Mouse (Mus musculus) G1E (cell line): ENCODE results near the gene Nxpe2.
A peak's percentile ranks its signal among the peaks of the same experiment; 100 is the strongest.

Experiments used
- CTCF ChIP-seq: IDR thresholded peaks from 2 replicates; pipeline ENCODE4 v1.5.1; 2012; ENCODE audit warnings: low read depth, low read length, inconsistent platforms, mixed read lengths
- POLR2AphosphoS5 ChIP-seq: IDR thresholded peaks from 2 replicates; pipeline ENCODE4 v1.6.1; 2012; ENCODE audit warnings: low read depth, low read length, inconsistent platforms; ENCODE audit not compliant: insufficient replicate concordance
- TAL1 ChIP-seq: conservative IDR thresholded peaks from 2 replicates; pipeline ENCODE4 v1.6.1; 2012; ENCODE audit warnings: low read depth, low read length, inconsistent platforms, mixed read lengths

GRCm38 (mm10) chr9:48361815-48362631 lies 8.8 kb upstream of the Nxpe2 start:
- no peak for TF ChIP-seq CTCF
- peak; percentile 70; the same call in 1 of the 2 replicates for TF ChIP-seq POLR2AphosphoS5
- peak; percentile 89 for TF ChIP-seq TAL1
